Mouse (Mus musculus): Measurements from ENCODE around the gene Mup20. TPM values are rescaled to one million over a fixed set of nuclear protein-coding genes. Genes with fewer than 3 reads are reported as not detected.
"Not testable (repeated sequence)": the region's sequence is repeated elsewhere in the genome, so short reads cannot be mapped to it uniquely, and the experiment has no call there.

Gene Mup20
- polyA plus RNA-seq, 1 experiment = not detected

GRCm38 (mm10) chr4:62024256-62024959 is 29.6 kb downstream of the Mup20 start:
- WGBS = 59% methylated on average over 2 of the region's 2 CpGs
- DNase-seq = no peak
- Histone ChIP-seq H3K4me1 (ENCODE audit: control insufficient read depth, insufficient read depth, low read length) (no peaks in the 10 kb centered on the region), H3K27ac (ENCODE audit: insufficient read depth, low read length) (no peak overlapping the region), H3K4me3 (replicated peaks; ENCODE audit: insufficient read depth, low read depth, low read length) (no peak overlapping the region), H3K27me3 (ENCODE audit: control insufficient read depth, insufficient read depth, low read length) (no peaks in the 10 kb centered on the region)
- TF ChIP-seq POLR2A (IDR thresholded peaks at IDR 0.05; ENCODE audit: borderline replicate concordance, insufficient read depth, low read length) = no peak

- Histone ChIP-seq H3K27me3 (ENCODE audit: control insufficient read depth, insufficient read depth, low read length) (no peaks in the 10 kb centered on the region), H3K4me1 (ENCODE audit: control insufficient read depth, insufficient read depth, low read length) (no peaks in the 10 kb centered on the region), H3K27ac (ENCODE audit: insufficient read depth, low read length) (no peak overlapping the region), H3K4me3 (replicated peaks; ENCODE audit: insufficient read depth, low read depth, low read length) (no peak overlapping the region)
- 87% methylated on average over 4 of the region's 4 CpGs for WGBS
- no peak for TF ChIP-seq CTCF (IDR thresholded peaks at IDR 0.05; ENCODE audit: borderline replicate concordance, insufficient read depth, low read depth, low read length)
- TF ChIP-seq POLR2A (IDR thresholded peaks at IDR 0.05; ENCODE audit: borderline replicate concordance, insufficient read depth, low read length) = no peak
- no peak for DNase-seq
Observed at GRCm38 (mm10) chr4:62023646-62024045, 30.3 kb downstream of the Mup20 start.

GRCm38 (mm10) chr4:62023120-62023519 is 30.8 kb downstream of the Mup20 start:
- TF ChIP-seq POLR2A (IDR thresholded peaks at IDR 0.05; ENCODE audit: borderline replicate concordance, insufficient read depth, low read length) = no peak
- TF ChIP-seq CTCF (IDR thresholded peaks at IDR 0.05; ENCODE audit: borderline replicate concordance, insufficient read depth, low read depth, low read length) = no peak
- WGBS = 77% methylated on average over 2 of the region's 2 CpGs
- Histone ChIP-seq H3K4me1 (ENCODE audit: control insufficient read depth, insufficient read depth, low read length) (no peaks in the 10 kb centered on the region), H3K4me3 (replicated peaks; ENCODE audit: insufficient read depth, low read depth, low read length) (no peak overlapping the region), H3K27ac (ENCODE audit: insufficient read depth, low read length) (no peak overlapping the region), H3K27me3 (ENCODE audit: control insufficient read depth, insufficient read depth, low read length) (no peaks in the 10 kb centered on the region)
- DNase-seq = no peak

GRCm38 (mm10) chr4:62020511-62020910 is 33.4 kb downstream of the Mup20 start:
- not testable (repeated sequence) for H3K27ac ChIP-seq (ENCODE audit: insufficient read depth, low read length); H3K4me1 ChIP-seq (ENCODE audit: control insufficient read depth, insufficient read depth, low read length); DNase-seq; H3K27me3 ChIP-seq (ENCODE audit: control insufficient read depth, insufficient read depth, low read length); H3K4me3 ChIP-seq (replicated peaks; ENCODE audit: insufficient read depth, low read depth, low read length)

Other genes starting within 250 kb of the Mup20 start
- not detected in 2 replicates for gene Mup5, start 218.9 kb downstream of the Mup20 start, polyA plus RNA-seq (2012; rRNA removed)
- gene Mup3, start 33.2 kb upstream of the Mup20 start, polyA plus RNA-seq (2012; rRNA removed) = not detected in 2 replicates
- gene Mup21, start 96.7 kb upstream of the Mup20 start, polyA plus RNA-seq (2012; rRNA removed) = not detected in 2 replicates
- gene Zfp37, start 176.9 kb upstream of the Mup20 start, polyA plus RNA-seq (2012; rRNA removed) = 9.6 and 10.1 TPM in 2 replicates
- gene Slc31a2, start 208.4 kb upstream of the Mup20 start, polyA plus RNA-seq (2012; rRNA removed) = 16.9 and 18.2 TPM in 2 replicates